Mouse (Mus musculus): ENCODE results near the gene Dnal1.

DNA sequence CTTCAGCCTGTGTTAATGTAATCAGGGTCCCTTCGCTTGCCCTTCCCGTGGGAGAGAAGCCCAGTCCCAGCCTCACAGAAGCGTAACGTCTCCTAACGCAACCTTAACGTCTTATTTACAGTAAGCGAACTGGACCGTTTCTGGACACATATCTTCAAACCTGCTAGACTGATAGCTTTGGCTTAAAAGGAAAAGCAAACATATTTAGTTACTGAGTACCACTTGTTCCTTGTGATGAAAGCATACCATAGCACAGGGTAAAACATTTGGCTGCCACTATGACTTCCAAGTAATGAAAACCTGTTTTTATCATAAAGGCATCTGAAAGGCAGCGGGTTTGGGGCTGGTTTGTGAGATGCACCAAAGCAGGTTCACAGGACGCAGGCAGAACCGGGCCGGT is 11.7 kb downstream of the Dnal1 start:
- TF ChIP-seq CTCF (IDR thresholded peaks at IDR 0.05; ENCODE audit: insufficient read depth, low read depth, low read length), result no peak
- no peak for TF ChIP-seq POLR2A (IDR thresholded peaks at IDR 0.05; ENCODE audit: insufficient read depth, low read depth, low read length)
